Mouse (Mus musculus) bone marrow, adult 2 months (tissue): ENCODE measurements around the gene Plxnd1.

Source experiments
- CTCF ChIP-seq: fragments of 200-500 bp; IDR thresholded peaks from 2 replicates; pipeline ENCODE4 v1.5.1; 2011; ENCODE audit warnings: low read length, control low read depth; ENCODE audit not compliant: control insufficient read depth, insufficient read depth
- POLR2A ChIP-seq: fragments of 200-500 bp; IDR thresholded peaks from 2 replicates; pipeline ENCODE4 v1.6.1; 2011; ENCODE audit warnings: low read depth, mild to moderate bottlenecking, control low read depth, low read length, borderline replicate concordance; ENCODE audit not compliant: control insufficient read depth

GRCm38 (mm10) chr6:115909940-115910339 lies 84.9 kb downstream of the Plxnd1 start:
- TF ChIP-seq POLR2A (no peak), CTCF (no peak)
